Mouse (Mus musculus): ENCODE measurements around the gene Ephb2. TPM values are rescaled to one million over a fixed set of nuclear protein-coding genes. Genes with fewer than 3 reads are reported as not detected.
A peak's percentile ranks its signal among the peaks of the same experiment; 100 is the strongest.

Ephb2 gene
- polyA plus RNA-seq, 1 experiment from 2014 or later: 24.3 TPM

DNA sequence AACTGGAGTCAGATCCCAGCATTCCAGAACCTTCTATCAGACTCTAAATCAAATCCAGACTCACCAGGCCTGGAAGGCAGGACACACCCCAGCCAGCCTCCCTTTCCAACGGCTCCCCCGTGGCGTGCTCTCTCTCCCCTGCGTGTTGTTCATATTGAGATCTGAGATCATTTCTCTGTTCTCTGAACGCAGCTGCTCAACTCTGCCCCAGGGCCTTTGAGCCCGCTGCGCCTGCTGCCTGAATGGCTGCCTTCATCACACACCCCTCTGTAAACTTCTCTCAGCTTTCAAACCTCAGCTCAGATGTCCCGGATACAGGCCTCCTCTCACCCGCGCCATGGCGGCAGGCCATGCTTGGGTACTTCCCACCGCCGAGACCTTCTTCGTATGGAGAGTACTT lies 155.1 kb downstream of the Ephb2 start:
- Histone ChIP-seq H3K27ac (replicated peaks) (no peak overlapping the region), H3K27me3 (no peaks in the 10 kb centered on the region), H3K4me1 (replicated peaks) (peaks cover 16% of the 10 kb centered on the region), H3K36me3 (0 out of 2 replicates have a peak, but pooled peaks cover 3% of the 10 kb centered on the region), H3K9ac (no peak overlapping the region), H3K9me3 (no peaks in the 10 kb centered on the region), H3K4me3 (no peak overlapping the region), H3K4me2 (no peak overlapping the region)
- ATAC-seq (ENCODE audit: low FRiP score, low read depth): no peak
- 53% methylated on average over 14 of the region's 14 CpGs for WGBS

DNA sequence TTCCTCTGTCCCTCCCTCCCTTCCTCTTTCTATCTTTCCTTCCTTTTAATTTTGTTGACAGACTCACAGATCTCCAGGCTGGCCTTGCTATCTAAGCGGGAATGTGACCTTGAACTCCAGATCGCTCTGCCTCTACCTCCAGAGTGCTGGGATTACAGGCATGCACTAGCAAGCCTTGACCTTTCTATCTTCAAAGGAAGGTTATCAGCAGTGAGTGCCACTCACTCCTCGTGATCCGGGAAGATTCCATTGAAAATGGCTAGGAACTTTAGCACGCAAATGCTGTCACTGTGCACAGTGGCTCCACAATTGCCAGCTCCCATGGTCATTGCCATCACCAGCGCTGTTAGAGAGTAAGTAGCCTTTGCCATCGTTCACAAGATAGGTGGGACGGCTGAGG lies 156.6 kb downstream of the Ephb2 start:
- Histone ChIP-seq H3K36me3 (peaks cover 14% of the 10 kb centered on the region), H3K27me3 (no peaks in the 10 kb centered on the region), H3K4me1 (replicated peaks) (peaks cover 16% of the 10 kb centered on the region), H3K27ac (replicated peaks) (no peak overlapping the region), H3K9ac (no peak overlapping the region), H3K4me3 (no peak overlapping the region), H3K4me2 (no peak overlapping the region), H3K9me3 (no peaks in the 10 kb centered on the region)
- WGBS: 84% methylated on average over 8 of the region's 8 CpGs
- ATAC-seq (ENCODE audit: low FRiP score, low read depth): no peak

DNA sequence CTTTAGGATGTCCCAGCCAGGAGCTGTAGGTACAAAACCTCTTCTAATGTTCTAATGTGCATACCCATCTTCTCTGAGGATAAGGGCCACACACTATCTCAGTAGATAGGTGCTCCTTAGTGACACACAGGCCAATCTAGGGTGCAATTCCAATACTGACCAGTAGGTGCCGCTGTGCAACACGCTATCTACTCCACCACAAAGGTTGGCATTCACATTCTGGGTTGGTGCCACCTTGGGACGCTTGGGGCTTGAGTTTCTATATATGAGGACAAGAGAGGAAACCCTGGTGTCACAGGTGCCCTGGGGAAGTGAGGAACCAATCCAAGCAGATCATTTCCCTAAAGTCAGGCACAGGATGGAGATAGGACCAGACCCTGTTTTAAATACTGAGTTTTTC lies 157.3 kb downstream of the Ephb2 start:
- Histone ChIP-seq H3K27ac (replicated peaks) (peak overlapping the region; percentile 54), H3K4me3 (no peak overlapping the region), H3K4me1 (replicated peaks) (peaks cover 16% of the 10 kb centered on the region), H3K9me3 (no peaks in the 10 kb centered on the region), H3K4me2 (no peak overlapping the region), H3K36me3 (peaks cover 12% of the 10 kb centered on the region), H3K27me3 (no peaks in the 10 kb centered on the region), H3K9ac (no peak overlapping the region)
- WGBS: 4% methylated on average over 3 of the region's 3 CpGs
- ATAC-seq (ENCODE audit: low FRiP score, low read depth): peak; percentile 71; the same call in 1 of the 2 replicates

- H3K27me3 ChIP-seq: no peaks in the 10 kb centered on the region
- H3K27ac ChIP-seq (replicated peaks): no peak overlapping the region
- H3K4me3 ChIP-seq: no peak overlapping the region
- H3K4me2 ChIP-seq: no peak overlapping the region
- H3K9ac ChIP-seq: no peak overlapping the region
- H3K4me1 ChIP-seq (replicated peaks): peaks cover 10% of the 10 kb centered on the region
- WGBS: 89% methylated on average over 9 of the region's 9 CpGs
- H3K36me3 ChIP-seq: peaks cover 16% of the 10 kb centered on the region
- no peak for ATAC-seq (ENCODE audit: low FRiP score, low read depth)
- H3K9me3 ChIP-seq: no peaks in the 10 kb centered on the region
These were observed 160.3 kb downstream of the Ephb2 start for GRCm38 (mm10) chr4:136675439-136675838.

DNA sequence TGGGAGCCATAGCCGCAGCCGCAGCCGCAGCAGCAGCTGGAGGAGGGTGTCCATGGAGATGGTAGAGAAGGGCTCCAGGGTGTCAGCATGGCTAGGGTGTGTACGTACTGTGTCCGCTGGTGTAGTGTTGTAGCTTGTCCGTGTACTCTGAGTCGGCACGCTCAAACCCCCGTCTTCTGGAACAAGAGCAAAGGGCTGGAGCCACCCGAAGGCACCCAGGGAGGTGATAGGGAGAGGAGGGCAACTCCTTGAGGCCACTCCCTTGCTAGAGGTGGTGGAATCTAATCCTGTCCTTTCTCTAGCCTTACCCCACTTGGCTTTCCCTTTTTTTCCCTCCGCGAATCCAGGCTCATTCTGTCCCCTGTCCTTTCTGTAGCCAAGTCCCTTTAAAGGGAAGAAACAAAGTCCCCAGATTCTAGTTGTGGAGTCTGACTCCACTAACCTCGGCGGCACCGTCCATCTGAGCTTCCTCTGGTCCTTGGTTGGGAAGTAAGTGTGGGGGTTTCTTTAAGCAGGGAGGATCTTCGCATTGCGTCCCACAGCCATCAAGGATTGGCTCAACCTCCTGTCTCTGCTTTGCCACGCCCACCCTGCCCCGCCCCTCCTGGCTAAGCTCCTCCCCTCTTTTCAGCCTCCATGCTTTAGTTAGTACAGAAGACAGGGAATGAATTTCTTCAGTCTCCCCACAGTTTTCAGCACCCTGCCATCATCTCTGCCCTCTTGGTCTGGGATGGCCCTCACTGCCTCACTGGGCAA lies 163.3 kb downstream of the Ephb2 start:
- Histone ChIP-seq H3K27me3 (no peaks in the 10 kb centered on the region), H3K9ac (no peak overlapping the region), H3K4me2 (no peak overlapping the region), H3K9me3 (no peaks in the 10 kb centered on the region), H3K4me1 (replicated peaks) (no peaks in the 10 kb centered on the region), H3K36me3 (peaks cover 20% of the 10 kb centered on the region), H3K4me3 (no peak overlapping the region), H3K27ac (replicated peaks) (no peak overlapping the region)
- WGBS: 92% methylated on average over 19 of the region's 19 CpGs
- no peak for ATAC-seq (ENCODE audit: low FRiP score, low read depth)

GRCm38 (mm10) chr4:136667757-136668156 lies 168.0 kb downstream of the Ephb2 start:
- WGBS: 66% methylated on average over 10 of the region's 10 CpGs
- Histone ChIP-seq H3K9me3 (no peaks in the 10 kb centered on the region), H3K27me3 (no peaks in the 10 kb centered on the region), H3K4me3 (no peak overlapping the region), H3K9ac (no peak overlapping the region), H3K36me3 (peaks cover 16% of the 10 kb centered on the region), H3K27ac (replicated peaks) (no peak overlapping the region), H3K4me1 (replicated peaks) (no peaks in the 10 kb centered on the region; the same call in 1 of the 2 replicates), H3K4me2 (no peak overlapping the region)
- ATAC-seq (ENCODE audit: low FRiP score, low read depth): 0 out of 2 replicates have a peak, but pooled peaks have one; percentile 25

DNA sequence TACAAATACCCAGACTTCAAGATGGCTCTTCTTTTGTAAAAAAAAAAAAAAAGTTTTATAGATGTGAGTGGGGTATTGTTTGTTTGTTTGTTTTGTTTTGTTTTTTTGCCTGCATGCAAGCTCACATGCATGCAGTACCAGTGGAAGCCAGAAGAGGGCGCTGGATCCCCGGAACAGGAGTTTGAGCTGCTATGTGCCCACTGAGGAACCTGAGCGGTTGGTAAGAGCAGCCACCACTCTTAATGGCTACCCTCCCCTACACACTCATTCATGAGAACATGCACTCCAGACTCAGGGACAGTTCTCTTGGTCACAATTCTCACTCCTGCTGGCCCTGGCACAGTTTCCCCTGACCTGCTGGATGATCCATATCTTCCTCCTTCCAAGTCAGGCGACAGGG lies 169.8 kb downstream of the Ephb2 start:
- 75% methylated on average over 4 of the region's 4 CpGs for WGBS

GRCm38 (mm10) chr4:136665068-136665467 lies 170.7 kb downstream of the Ephb2 start:
- ATAC-seq (ENCODE audit: low FRiP score, low read depth): peak; percentile 46; the same call in 1 of the 2 replicates
- WGBS: 33% methylated on average over 9 of the region's 9 CpGs
- H3K36me3 ChIP-seq: peaks cover 23% of the 10 kb centered on the region

More for the DNA sequence above, 169.8 kb downstream of the Ephb2 start:
- Histone ChIP-seq H3K4me3 (no peak overlapping the region), H3K27ac (replicated peaks) (no peak overlapping the region), H3K27me3 (no peaks in the 10 kb centered on the region), H3K4me2 (no peak overlapping the region), H3K9ac (no peak overlapping the region), H3K9me3 (no peaks in the 10 kb centered on the region), H3K4me1 (replicated peaks) (no peaks in the 10 kb centered on the region; the same call in 1 of the 2 replicates), H3K36me3 (peaks cover 13% of the 10 kb centered on the region)
- ATAC-seq (ENCODE audit: low FRiP score, low read depth): no peak

DNA sequence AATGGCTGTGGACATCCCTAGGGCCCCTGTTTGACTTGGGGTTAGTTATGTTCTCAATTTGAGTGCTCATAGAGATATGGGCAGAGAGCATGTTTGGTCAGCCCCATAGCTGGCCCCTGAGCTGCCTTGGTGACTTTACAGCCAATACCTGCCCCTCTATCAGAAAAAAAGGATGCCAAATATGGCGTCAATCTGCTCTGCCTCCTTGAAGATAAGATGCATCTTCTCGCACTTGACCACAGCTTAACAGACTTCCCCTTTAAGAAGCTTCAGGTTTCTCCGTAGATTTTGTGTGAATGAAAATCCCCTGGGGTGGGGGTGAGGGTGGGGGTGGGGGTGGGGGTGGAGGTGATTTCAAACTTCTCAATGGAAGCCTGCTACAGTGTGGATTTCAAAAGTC lies 177.9 kb downstream of the Ephb2 start:
- Histone ChIP-seq H3K9me3 (no peaks in the 10 kb centered on the region), H3K4me3 (no peak overlapping the region), H3K4me1 (replicated peaks) (peaks cover 4% of the 10 kb centered on the region), H3K27me3 (no peaks in the 10 kb centered on the region), H3K9ac (no peak overlapping the region), H3K27ac (replicated peaks) (no peak overlapping the region), H3K4me2 (no peak overlapping the region), H3K36me3 (peaks cover 57% of the 10 kb centered on the region)
- no peak for ATAC-seq (ENCODE audit: low FRiP score, low read depth)
- WGBS: 80% methylated on average over 3 of the region's 3 CpGs

More at GRCm38 (mm10) chr4:136665068-136665467, 170.7 kb downstream of the Ephb2 start:
- no peaks in the 10 kb centered on the region; the same call in 1 of the 2 replicates for H3K4me1 ChIP-seq (replicated peaks)
- peak overlapping the region; percentile 72 for H3K27ac ChIP-seq (replicated peaks)
- H3K9me3 ChIP-seq: no peaks in the 10 kb centered on the region
- H3K4me3 ChIP-seq: no peak overlapping the region
- H3K4me2 ChIP-seq: no peak overlapping the region
- no peak overlapping the region for H3K9ac ChIP-seq
- no peaks in the 10 kb centered on the region for H3K27me3 ChIP-seq

- H3K4me2 ChIP-seq: no peak overlapping the region
- peaks cover 23% of the 10 kb centered on the region for H3K4me1 ChIP-seq (replicated peaks)
- H3K36me3 ChIP-seq: peaks cover 33% of the 10 kb centered on the region
- no peaks in the 10 kb centered on the region for H3K9me3 ChIP-seq
- ATAC-seq (ENCODE audit: low FRiP score, low read depth): no peak
- no peak overlapping the region for H3K9ac ChIP-seq
- WGBS: 84% methylated on average over 10 of the region's 10 CpGs
- no peak overlapping the region for H3K4me3 ChIP-seq
- peak overlapping the region; percentile 71 for H3K27ac ChIP-seq (replicated peaks)
- no peaks in the 10 kb centered on the region for H3K27me3 ChIP-seq
These were observed 182.0 kb downstream of the Ephb2 start for GRCm38 (mm10) chr4:136653692-136654234.

- H3K36me3 ChIP-seq: peaks cover 26% of the 10 kb centered on the region
- WGBS: 59% methylated on average over 6 of the region's 6 CpGs
- no peaks in the 10 kb centered on the region for H3K9me3 ChIP-seq
- no peak for ATAC-seq (ENCODE audit: low FRiP score, low read depth)
- peaks cover 23% of the 10 kb centered on the region for H3K4me1 ChIP-seq (replicated peaks)
- no peaks in the 10 kb centered on the region for H3K27me3 ChIP-seq
- H3K4me2 ChIP-seq: no peak overlapping the region
- no peak overlapping the region for H3K4me3 ChIP-seq
- H3K9ac ChIP-seq: no peak overlapping the region
- H3K27ac ChIP-seq (replicated peaks): peak overlapping the region; percentile 71
These were observed 182.8 kb downstream of the Ephb2 start for GRCm38 (mm10) chr4:136653019-136653418.

DNA sequence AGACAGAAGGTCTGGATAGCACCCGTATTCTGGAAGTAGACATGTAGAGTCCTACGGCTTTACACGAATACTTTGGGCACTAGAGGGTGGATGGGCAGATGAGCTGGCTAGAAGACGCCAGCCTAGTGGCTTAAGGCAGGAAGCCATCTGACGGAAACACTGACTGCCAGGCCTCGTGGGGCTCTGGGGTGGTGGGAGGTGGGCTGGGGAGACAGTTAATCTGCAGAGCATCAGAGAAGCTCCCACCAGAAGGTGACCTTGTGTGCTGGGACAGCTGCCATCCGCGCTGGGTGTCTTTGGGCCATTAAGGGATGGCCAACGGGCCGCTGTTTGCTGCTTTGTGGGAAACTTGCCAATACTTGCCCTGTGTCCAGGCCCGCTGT lies 183.3 kb downstream of the Ephb2 start:
- Histone ChIP-seq H3K9ac (no peak overlapping the region), H3K27me3 (no peaks in the 10 kb centered on the region), H3K27ac (replicated peaks) (peak overlapping the region; percentile 71), H3K4me3 (no peak overlapping the region), H3K36me3 (peaks cover 26% of the 10 kb centered on the region), H3K9me3 (no peaks in the 10 kb centered on the region), H3K4me1 (replicated peaks) (peaks cover 23% of the 10 kb centered on the region), H3K4me2 (no peak overlapping the region)
- peak; percentile 20 for ATAC-seq (ENCODE audit: low FRiP score, low read depth)
- WGBS: 56% methylated on average over 11 of the region's 11 CpGs
